Mouse (Mus musculus) cerebellum, postnatal 10 days (tissue): Measurements from ENCODE around the gene Angptl2.

Experiments used
- DNase-seq, 2 experiments: peaks; one replicate each; pipeline ENCODE4 v3.0.0; 2021; ENCODE audit warnings: mixed read lengths in 2 of 2

Gene Angptl2

GRCm38 (mm10) chr2:33232782-33233570 lies 17.1 kb downstream of the Angptl2 start:
- no peak for DNase-seq

- DNase-seq = no peak
These were observed 18.0 kb downstream of the Angptl2 start for GRCm38 (mm10) chr2:33233856-33234255.

- peak; percentile 54 to 55 for DNase-seq
These were observed 19.0 kb downstream of the Angptl2 start for GRCm38 (mm10) chr2:33234848-33235247.

GRCm38 (mm10) chr2:33237581-33237980 lies 21.7 kb downstream of the Angptl2 start:
- DNase-seq = no peak

- DNase-seq = no peak
These were observed 29.0 kb downstream of the Angptl2 start for GRCm38 (mm10) chr2:33244880-33245279.

- DNase-seq = no peak
These were observed 29.5 kb downstream of the Angptl2 start for GRCm38 (mm10) chr2:33245350-33245749.

GRCm38 (mm10) chr2:33246841-33247240 lies 31.0 kb downstream of the Angptl2 start:
- DNase-seq = no peak

- no peak for DNase-seq
These were observed 32.7 kb downstream of the Angptl2 start for GRCm38 (mm10) chr2:33248549-33248948.

- DNase-seq = no peak
These were observed 34.2 kb downstream of the Angptl2 start for GRCm38 (mm10) chr2:33249922-33250633.

- DNase-seq = no peak
These were observed 36.9 kb downstream of the Angptl2 start for GRCm38 (mm10) chr2:33252751-33253150.

- peak; percentile 53 for DNase-seq
These were observed 37.8 kb downstream of the Angptl2 start for GRCm38 (mm10) chr2:33253572-33254190.

GRCm38 (mm10) chr2:33254318-33254985 lies 38.6 kb downstream of the Angptl2 start:
- DNase-seq = peak; percentile 58 to 63

- DNase-seq = no peak
These were observed 41.1 kb downstream of the Angptl2 start for GRCm38 (mm10) chr2:33256769-33257537.

- peak; percentile 68 to 69 for DNase-seq
These were observed 44.9 kb downstream of the Angptl2 start for GRCm38 (mm10) chr2:33260772-33261171.

- DNase-seq = no peak
These were observed 45.6 kb downstream of the Angptl2 start for GRCm38 (mm10) chr2:33261475-33261874.

GRCm38 (mm10) chr2:33265793-33266192 lies 49.9 kb downstream of the Angptl2 start:
- DNase-seq = no peak

GRCm38 (mm10) chr2:33267075-33267474 lies 51.2 kb downstream of the Angptl2 start:
- DNase-seq = no peak

- DNase-seq = no peak
These were observed 52.7 kb downstream of the Angptl2 start for GRCm38 (mm10) chr2:33268384-33269131.

GRCm38 (mm10) chr2:33269132-33269493 lies 53.2 kb downstream of the Angptl2 start:
- DNase-seq = peak; percentile 42 to 66

GRCm38 (mm10) chr2:33270569-33270968 lies 54.7 kb downstream of the Angptl2 start:
- DNase-seq = no peak

GRCm38 (mm10) chr2:33271511-33271910 lies 55.6 kb downstream of the Angptl2 start:
- DNase-seq = peak; percentile 46 to 61
